Mouse (Mus musculus) thymus, postnatal 36 days (tissue): ENCODE measurements at regions not wholly inside any gene's neighbourhood (a gene's known extent, or its start where the extent isn't known, plus 50 kb on each side); places are given as distances from the start of the nearest gene placed in this dataset.
"Not testable (repeated sequence)": the region's sequence is repeated elsewhere in the genome, so short reads cannot be mapped to it uniquely, and the experiment has no call there.

Source experiments
- DNase-seq, 2 experiments: peaks; one replicate each; pipeline ENCODE4 v3.0.0; 2022; ENCODE audit warnings: mixed read lengths in 2 of 2

GRCm38 (mm10) chr14:16087231-16087630, 161.8 kb upstream of the Ngly1 start:
- DNase-seq, result not testable (repeated sequence)

- no peak for DNase-seq
Measured at GRCm38 (mm10) chr14:16092391-16093132, 156.5 kb upstream of the Ngly1 start.

- no peak for DNase-seq
Measured at GRCm38 (mm10) chr14:16093133-16093505, 156.0 kb upstream of the Ngly1 start.

- no peak for DNase-seq
Measured at GRCm38 (mm10) chr14:16109414-16109813, 139.7 kb upstream of the Ngly1 start.

GRCm38 (mm10) chr14:16132672-16133071, 116.4 kb upstream of the Ngly1 start:
- DNase-seq, result no peak

- DNase-seq, result no peak
Measured at GRCm38 (mm10) chr14:16133410-16133809, 115.7 kb upstream of the Ngly1 start.

GRCm38 (mm10) chr14:16136187-16136586, 112.9 kb upstream of the Ngly1 start:
- DNase-seq, result no peak

GRCm38 (mm10) chr14:16144299-16144698, 104.8 kb upstream of the Ngly1 start:
- DNase-seq, result no peak

- no peak for DNase-seq
Measured at GRCm38 (mm10) chr14:16146811-16147210, 102.3 kb upstream of the Ngly1 start.

GRCm38 (mm10) chr14:16151815-16152214, 97.3 kb upstream of the Ngly1 start:
- no peak for DNase-seq

- no peak for DNase-seq
Measured at GRCm38 (mm10) chr14:16152702-16153101, 96.4 kb upstream of the Ngly1 start.

- no peak for DNase-seq
Measured at GRCm38 (mm10) chr14:16155106-16155505, 94.0 kb upstream of the Ngly1 start.

- DNase-seq, result no peak
Measured at GRCm38 (mm10) chr14:16170226-16170625, 78.9 kb upstream of the Ngly1 start.

GRCm38 (mm10) chr14:16172261-16172660, 76.8 kb upstream of the Ngly1 start:
- DNase-seq, result peak in 1 of 2 experiments; percentile 46

- DNase-seq, result peak; percentile 78 to 87
Measured at GRCm38 (mm10) chr14:16173292-16173691, 75.8 kb upstream of the Ngly1 start.

- DNase-seq, result no peak
Measured at GRCm38 (mm10) chr14:16178227-16178626, 70.9 kb upstream of the Ngly1 start.

- DNase-seq, result peak; percentile 48 to 59
Measured at GRCm38 (mm10) chr14:16181822-16182221, 67.3 kb upstream of the Ngly1 start.

- no peak for DNase-seq
Measured at GRCm38 (mm10) chr14:16185246-16185645, 63.8 kb upstream of the Ngly1 start.
